Mouse (Mus musculus) neural tube, embryonic 13.5 days (tissue): ENCODE data around the gene Kcnt1. TPM values are rescaled to one million over a fixed set of nuclear protein-coding genes. Genes with fewer than 3 reads are reported as not detected.

ENCODE experiments used
- ATAC-seq: fragments of 200-750 bp; cut with Nextera tagmentation; 2 replicates; pipeline ENCODE4 v1.8.0; 2017; ENCODE audit warnings: low read depth, mild to moderate bottlenecking, moderate TSS enrichment, moderate library complexity
- H3K27ac ChIP-seq: fragments of 300-500 bp; sonication (generic); replicated peaks from 2 replicates; pipeline ENCODE4 v1.5.1; 2015; ENCODE audit warnings: moderate library complexity, mild to moderate bottlenecking, inconsistent platforms
- H3K27me3 ChIP-seq: fragments of 300-500 bp; sonication (generic); 2 replicates; pipeline ENCODE4 v1.6.1; 2015; ENCODE audit warnings: mild to moderate bottlenecking, inconsistent platforms
- H3K36me3 ChIP-seq: fragments of 300-500 bp; sonication (generic); 2 replicates; pipeline ENCODE4 v1.6.1; 2015; ENCODE audit warnings: mild to moderate bottlenecking, inconsistent platforms
- H3K4me1 ChIP-seq: fragments of 300-500 bp; sonication (generic); replicated peaks from 2 replicates; pipeline ENCODE4 v1.6.1; 2015; ENCODE audit warnings: inconsistent platforms
- H3K4me2 ChIP-seq: fragments of 300-500 bp; sonication (generic); 2 replicates; pipeline ENCODE4 v1.6.1; 2015; ENCODE audit warnings: inconsistent platforms, mild to moderate bottlenecking, moderate library complexity
- H3K4me3 ChIP-seq: fragments of 300-500 bp; sonication (generic); 2 replicates; pipeline ENCODE4 v1.5.1; 2015; ENCODE audit warnings: mild to moderate bottlenecking, inconsistent platforms
- H3K9ac ChIP-seq: fragments of 300-500 bp; sonication (generic); 2 replicates; pipeline ENCODE4 v1.6.1; 2015; ENCODE audit warnings: moderate library complexity, mild to moderate bottlenecking, inconsistent platforms
- H3K9me3 ChIP-seq: fragments of 300-500 bp; sonication (generic); 2 replicates; pipeline ENCODE4 v1.6.1; 2016; ENCODE audit warnings: inconsistent platforms
- WGBS: fragments of 180-500 bp; shearing (Covaris S2); methylation state at CpG from one replicate; pipeline ENCODE4 v1.1.7; 2015; 5-methylcytosine and 5-hydroxymethylcytosine counted together
- polyA plus RNA-seq: library from polyadenylated mRNA; unstranded; fragments of >200 nt; fragmentation: Nextera tagmentation; extraction: Ambion mirVana; gene quantifications from 2 replicates; pipeline ENCODE4 v1.2.1, GENCODE M21; 2015

Kcnt1 gene
- polyA plus RNA-seq, 1 experiment from 2014 or later, result 11.3 TPM

GRCm38 (mm10) chr2:25879061-25879460 lies 15.5 kb downstream of the Kcnt1 start:
- 67% methylated on average over 4 of the region's 4 CpGs for WGBS
- H3K4me2 ChIP-seq, result no peak overlapping the region
- H3K4me1 ChIP-seq, result peaks cover 27% of the 10 kb centered on the region

GRCm38 (mm10) chr2:25882276-25882675 lies 18.7 kb downstream of the Kcnt1 start:
- Histone ChIP-seq H3K9me3 (no peaks in the 10 kb centered on the region), H3K27me3 (peaks cover 29% of the 10 kb centered on the region), H3K4me2 (no peak overlapping the region), H3K36me3 (no peaks in the 10 kb centered on the region), H3K9ac (no peak overlapping the region), H3K4me3 (no peak overlapping the region), H3K27ac (no peak overlapping the region), H3K4me1 (peaks cover 20% of the 10 kb centered on the region)
- 47% methylated on average over 1 of the region's 1 CpGs for WGBS
- ATAC-seq, result no peak

More at GRCm38 (mm10) chr2:25879061-25879460, 15.5 kb downstream of the Kcnt1 start:
- Histone ChIP-seq H3K36me3 (no peaks in the 10 kb centered on the region), H3K4me3 (no peak overlapping the region), H3K9ac (no peak overlapping the region), H3K27me3 (peaks cover 36% of the 10 kb centered on the region), H3K27ac (no peak overlapping the region), H3K9me3 (no peaks in the 10 kb centered on the region)
- ATAC-seq, result no peak

- Histone ChIP-seq H3K27me3 (peaks cover 5% of the 10 kb centered on the region; the same call in 1 of the 2 replicates), H3K9ac (no peak overlapping the region), H3K4me1 (no peaks in the 10 kb centered on the region), H3K36me3 (no peaks in the 10 kb centered on the region), H3K27ac (no peak overlapping the region), H3K4me2 (no peak overlapping the region), H3K4me3 (no peak overlapping the region), H3K9me3 (no peaks in the 10 kb centered on the region)
- 82% methylated on average over 3 of the region's 3 CpGs for WGBS
- ATAC-seq, result no peak
These were observed 21.2 kb downstream of the Kcnt1 start for GRCm38 (mm10) chr2:25884756-25885155.

GRCm38 (mm10) chr2:25887226-25887625 lies 23.7 kb downstream of the Kcnt1 start:
- ATAC-seq, result no peak

GRCm38 (mm10) chr2:25888144-25888543 lies 24.6 kb downstream of the Kcnt1 start:
- H3K27me3 ChIP-seq, result no peaks in the 10 kb centered on the region
- no peak overlapping the region for H3K4me2 ChIP-seq
- no peak overlapping the region for H3K9ac ChIP-seq
- ATAC-seq, result no peak
- no peak overlapping the region for H3K4me3 ChIP-seq
- 60% methylated on average over 5 of the region's 5 CpGs for WGBS
- H3K4me1 ChIP-seq, result no peaks in the 10 kb centered on the region
- no peaks in the 10 kb centered on the region for H3K9me3 ChIP-seq
- H3K27ac ChIP-seq, result no peak overlapping the region
- H3K36me3 ChIP-seq, result no peaks in the 10 kb centered on the region

More at GRCm38 (mm10) chr2:25887226-25887625, 23.7 kb downstream of the Kcnt1 start:
- 67% methylated on average over 8 of the region's 8 CpGs for WGBS
- Histone ChIP-seq H3K36me3 (no peaks in the 10 kb centered on the region), H3K9me3 (no peaks in the 10 kb centered on the region), H3K27ac (no peak overlapping the region), H3K4me2 (no peak overlapping the region), H3K9ac (no peak overlapping the region), H3K4me3 (no peak overlapping the region), H3K4me1 (no peaks in the 10 kb centered on the region), H3K27me3 (no peaks in the 10 kb centered on the region)

- H3K36me3 ChIP-seq, result no peaks in the 10 kb centered on the region
- no peak overlapping the region for H3K9ac ChIP-seq
- WGBS, result 85% methylated on average over 7 of the region's 7 CpGs
- no peak overlapping the region for H3K27ac ChIP-seq
- H3K27me3 ChIP-seq, result no peaks in the 10 kb centered on the region
- H3K4me3 ChIP-seq, result no peak overlapping the region
- no peaks in the 10 kb centered on the region for H3K9me3 ChIP-seq
- ATAC-seq, result no peak
- no peaks in the 10 kb centered on the region for H3K4me1 ChIP-seq
- H3K4me2 ChIP-seq, result no peak overlapping the region
These were observed 28.9 kb downstream of the Kcnt1 start for GRCm38 (mm10) chr2:25892440-25892839.

- H3K9ac ChIP-seq, result no peak overlapping the region
- H3K27ac ChIP-seq, result no peak overlapping the region
- WGBS, result 87% methylated on average over 9 of the region's 9 CpGs
- no peaks in the 10 kb centered on the region for H3K27me3 ChIP-seq
- H3K4me2 ChIP-seq, result no peak overlapping the region
- no peak for ATAC-seq
- no peak overlapping the region for H3K4me3 ChIP-seq
- no peaks in the 10 kb centered on the region for H3K9me3 ChIP-seq
- H3K4me1 ChIP-seq, result no peaks in the 10 kb centered on the region
- H3K36me3 ChIP-seq, result no peaks in the 10 kb centered on the region
These were observed 35.4 kb downstream of the Kcnt1 start for GRCm38 (mm10) chr2:25898970-25899369.

- Histone ChIP-seq H3K9ac (no peak overlapping the region), H3K36me3 (no peaks in the 10 kb centered on the region), H3K4me1 (no peaks in the 10 kb centered on the region), H3K27ac (no peak overlapping the region), H3K4me3 (no peak overlapping the region), H3K27me3 (no peaks in the 10 kb centered on the region), H3K4me2 (no peak overlapping the region), H3K9me3 (no peaks in the 10 kb centered on the region)
- 86% methylated on average over 12 of the region's 12 CpGs for WGBS
- no peak for ATAC-seq
These were observed 46.3 kb downstream of the Kcnt1 start for GRCm38 (mm10) chr2:25909872-25910271.

GRCm38 (mm10) chr2:25913247-25913646 lies 49.7 kb downstream of the Kcnt1 start:
- no peaks in the 10 kb centered on the region for H3K27me3 ChIP-seq
- H3K9me3 ChIP-seq, result no peaks in the 10 kb centered on the region
- no peak overlapping the region for H3K27ac ChIP-seq
- H3K4me1 ChIP-seq, result no peaks in the 10 kb centered on the region
- H3K36me3 ChIP-seq, result no peaks in the 10 kb centered on the region
- 50% methylated on average over 2 of the region's 2 CpGs for WGBS
- H3K9ac ChIP-seq, result no peak overlapping the region
- ATAC-seq, result no peak
- no peak overlapping the region for H3K4me3 ChIP-seq
- no peak overlapping the region for H3K4me2 ChIP-seq

GRCm38 (mm10) chr2:25914201-25914600 lies 50.7 kb downstream of the Kcnt1 start:
- Histone ChIP-seq H3K27me3 (no peaks in the 10 kb centered on the region), H3K9ac (no peak overlapping the region), H3K4me3 (no peak overlapping the region), H3K4me1 (no peaks in the 10 kb centered on the region), H3K27ac (no peak overlapping the region), H3K9me3 (no peaks in the 10 kb centered on the region), H3K4me2 (no peak overlapping the region), H3K36me3 (no peaks in the 10 kb centered on the region)
- ATAC-seq, result no peak
- WGBS, result 80% methylated on average over 4 of the region's 4 CpGs

- 85% methylated on average over 5 of the region's 5 CpGs for WGBS
- ATAC-seq, result no peak
- Histone ChIP-seq H3K9ac (no peak overlapping the region), H3K4me2 (no peak overlapping the region), H3K9me3 (no peaks in the 10 kb centered on the region), H3K27me3 (no peaks in the 10 kb centered on the region), H3K4me3 (no peak overlapping the region), H3K36me3 (no peaks in the 10 kb centered on the region), H3K27ac (no peak overlapping the region), H3K4me1 (peaks cover 2% of the 10 kb centered on the region; the same call in 1 of the 2 replicates)
These were observed 51.3 kb downstream of the Kcnt1 start for GRCm38 (mm10) chr2:25914821-25915220.

- H3K36me3 ChIP-seq, result 0 out of 2 replicates have a peak, but pooled peaks cover 10% of the 10 kb centered on the region
- no peak overlapping the region for H3K4me2 ChIP-seq
- H3K4me3 ChIP-seq, result no peak overlapping the region
- H3K9ac ChIP-seq, result no peak overlapping the region
- H3K9me3 ChIP-seq, result no peaks in the 10 kb centered on the region
- H3K27ac ChIP-seq, result no peak overlapping the region
- H3K27me3 ChIP-seq, result no peaks in the 10 kb centered on the region
- no peak for ATAC-seq
- 90% methylated on average over 2 of the region's 2 CpGs for WGBS
- peaks cover 9% of the 10 kb centered on the region; the same call in 1 of the 2 replicates for H3K4me1 ChIP-seq
These were observed 54.9 kb downstream of the Kcnt1 start for GRCm38 (mm10) chr2:25918408-25918807.

- Histone ChIP-seq H3K36me3 (peaks cover 24% of the 10 kb centered on the region), H3K4me2 (no peak overlapping the region), H3K27me3 (no peaks in the 10 kb centered on the region), H3K9me3 (no peaks in the 10 kb centered on the region), H3K27ac (no peak overlapping the region), H3K4me1 (peaks cover 9% of the 10 kb centered on the region; the same call in 1 of the 2 replicates), H3K4me3 (no peak overlapping the region), H3K9ac (no peak overlapping the region)
- ATAC-seq, result 0 out of 2 replicates have a peak, but pooled peaks have one; percentile 11
- WGBS, result 65% methylated on average over 3 of the region's 3 CpGs
These were observed 56.4 kb downstream of the Kcnt1 start for GRCm38 (mm10) chr2:25919972-25920371.
